ENCODE assay signal across 10 mouse cellular contexts in the genomic region with DNA sequence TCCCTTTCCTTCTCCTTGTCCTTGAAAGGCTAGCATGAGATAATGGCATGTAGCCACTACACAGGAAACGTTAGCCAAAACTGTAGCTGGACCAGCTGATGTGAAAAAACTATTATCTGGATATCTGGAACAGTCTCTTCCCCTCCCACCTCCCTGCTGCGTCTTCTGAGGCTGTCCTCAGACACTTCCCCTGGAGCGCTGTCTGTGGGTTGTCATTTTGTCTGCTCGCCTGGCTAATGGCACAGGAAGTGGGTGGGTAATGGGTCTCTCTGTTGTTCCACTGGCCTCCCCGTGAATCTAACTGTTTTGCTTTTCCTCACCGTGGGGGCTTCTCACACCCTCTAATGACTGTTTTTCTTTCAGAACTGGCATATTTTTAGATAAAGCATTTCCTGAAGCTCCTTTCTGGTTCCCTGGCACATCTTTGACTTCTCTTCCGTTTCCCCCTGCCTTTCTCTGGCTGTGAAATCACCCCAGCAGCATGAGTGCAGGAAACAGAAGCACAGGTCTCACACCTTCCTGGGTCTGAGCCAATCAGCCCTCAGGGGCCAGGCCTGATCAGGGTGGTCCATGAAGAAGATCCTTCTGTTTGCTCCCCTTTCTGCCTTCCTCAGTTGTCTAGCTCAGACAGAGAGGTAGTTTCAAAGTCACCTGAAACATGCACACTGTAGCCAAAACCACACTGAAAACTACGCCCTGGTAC.
DNase-seq lines count a peak whose midpoint lies in the region; ATAC-seq and TF ChIP-seq lines count a peak whose summit lies in the region.
"Had no signal": no experiment of that assay in that cellular context is flagged by ENCODE, and none has a peak within 500 bp of the region (broad histone marks: within the 10 kb centered on the region; RNA-seq: fewer than 3 reads in every experiment).

No protein-coding gene starts in this region.

- peak overlapping the region; percentile 74 for H3K27ac ChIP-seq in liver, embryonic 15.5 days (replicated peaks)
- peak overlapping the region; percentile 30; the same call in 1 of the 2 replicates for H3K27ac ChIP-seq in stomach, embryonic 16.5 days (ENCODE audit: low read length)
- no peak overlapping the region for H3K27ac ChIP-seq in forebrain, embryonic 16.5 days (ENCODE audit: low read length)
- H3K27ac ChIP-seq: macrophage had no signal

- H3K4me1 ChIP-seq in liver, embryonic 15.5 days (replicated peaks), result peaks cover 70% of the 10 kb centered on the region
- peaks cover 11% of the 10 kb centered on the region; the same call in 1 of the 2 replicates for H3K4me1 ChIP-seq in stomach, embryonic 16.5 days (ENCODE audit: control insufficient read depth, insufficient read depth, low read length)
- H3K4me1 ChIP-seq in forebrain, embryonic 16.5 days (replicated peaks; ENCODE audit: control insufficient read depth, insufficient read depth, low read length), result no peaks in the 10 kb centered on the region

- 0 out of 2 replicates have a peak, but pooled peaks have one; percentile 31 for ATAC-seq in liver, embryonic 15.5 days (ENCODE audit: insufficient read depth)
- ATAC-seq in stomach, embryonic 16.5 days (ENCODE audit: insufficient read depth, low FRiP score), result no peak
- no peak for ATAC-seq in forebrain, embryonic 16.5 days

- peak overlapping the region; percentile 30; the same call in 1 of the 2 replicates for H3K9ac ChIP-seq in liver, embryonic 15.5 days
- no peak overlapping the region for H3K9ac ChIP-seq in stomach, embryonic 16.5 days (ENCODE audit: low read length)
- no peak overlapping the region for H3K9ac ChIP-seq in forebrain, embryonic 16.5 days (replicated peaks; ENCODE audit: low read depth, low read length)

- no peaks in the 10 kb centered on the region for H3K9me3 ChIP-seq in liver, embryonic 15.5 days (replicated peaks)
- H3K9me3 ChIP-seq in stomach, embryonic 16.5 days (replicated peaks; ENCODE audit: control insufficient read depth, low read length), result 0 out of 2 replicates have a peak, but pooled peaks cover 7% of the 10 kb centered on the region
- no peaks in the 10 kb centered on the region for H3K9me3 ChIP-seq in forebrain, embryonic 16.5 days (ENCODE audit: control insufficient read depth, low read length)

- peak; percentile 24 for DNase-seq in embryo, embryonic 10.5 days (ENCODE audit: low spot score)
- DNase-seq in embryo, embryonic 10 days (ENCODE audit: low spot score), result no peak
- DNase-seq in brain, embryonic 14.5 days (ENCODE audit: low read depth), result peak; percentile 24
- peak; percentile 53 for DNase-seq in induced T-regulatory cell, adult 2 months (ENCODE audit: low read depth)
- no peak for DNase-seq in cerebellum, adult 11 months

- no peak for TF ChIP-seq POLR2A in brain, embryonic 14.5 days (IDR thresholded peaks at IDR 0.05; ENCODE audit: borderline replicate concordance, extremely low read depth, insufficient read depth, insufficient read length, poor library complexity, severe bottlenecking)

- 25% methylated on average over 8 of the region's 8 CpGs for WGBS in liver, embryonic 15.5 days (ENCODE audit: insufficient replicate concordance)
- WGBS in stomach, embryonic 16.5 days, result 48% methylated on average over 8 of the region's 8 CpGs
- WGBS in forebrain, embryonic 16.5 days, result 66% methylated on average over 8 of the region's 8 CpGs

- no peak for TF ChIP-seq CTCF in brain, embryonic 14.5 days (IDR thresholded peaks at IDR 0.05; ENCODE audit: borderline replicate concordance, extremely low read depth, insufficient read depth, insufficient read length)

- H3K27me3 ChIP-seq in liver, embryonic 15.5 days, result no peaks in the 10 kb centered on the region
- H3K27me3 ChIP-seq in stomach, embryonic 16.5 days (ENCODE audit: control insufficient read depth, insufficient read depth, low read length), result no peaks in the 10 kb centered on the region
- no peaks in the 10 kb centered on the region for H3K27me3 ChIP-seq in forebrain, embryonic 16.5 days (replicated peaks; ENCODE audit: control insufficient read depth, insufficient read depth, low read length)

- H3K4me3 ChIP-seq in liver, embryonic 15.5 days (replicated peaks), result no peak overlapping the region
- no peak overlapping the region for H3K4me3 ChIP-seq in stomach, embryonic 16.5 days (replicated peaks; ENCODE audit: low read length)
- no peak overlapping the region for H3K4me3 ChIP-seq in forebrain, embryonic 16.5 days (replicated peaks; ENCODE audit: low read length)
- H3K4me3 ChIP-seq: erythroblast, embryonic 14.5 days had no signal

- H3K36me3 ChIP-seq in liver, embryonic 15.5 days (replicated peaks), result no peaks in the 10 kb centered on the region
- no peaks in the 10 kb centered on the region for H3K36me3 ChIP-seq in stomach, embryonic 16.5 days (ENCODE audit: control insufficient read depth, insufficient read depth, low read length)
- H3K36me3 ChIP-seq in forebrain, embryonic 16.5 days (ENCODE audit: control insufficient read depth, insufficient read depth), result no peaks in the 10 kb centered on the region

- peak overlapping the region; percentile 29; the same call in 1 of the 2 replicates for H3K4me2 ChIP-seq in liver, embryonic 15.5 days
- H3K4me2 ChIP-seq in stomach, embryonic 16.5 days (ENCODE audit: low read depth, low read length), result no peak overlapping the region
- no peak overlapping the region for H3K4me2 ChIP-seq in forebrain, embryonic 16.5 days (ENCODE audit: low read length)

Comparison
In these comparisons a context has a peak if more than half of its experiments do, and no peak if none do; other contexts are left out.
1. DNase-seq: peak in embryo, embryonic 10.5 days (single experiment), brain, embryonic 14.5 days (single experiment) and induced T-regulatory cell, adult 2 months (single experiment); none in embryo, embryonic 10 days (single experiment) and cerebellum, adult 11 months (single experiment).